Mouse (Mus musculus) MEL (cell line): ENCODE results near the gene Bcl7c. TPM values are rescaled to one million over a fixed set of nuclear protein-coding genes. Genes with fewer than 3 reads are reported as not detected.
A peak's percentile ranks its signal among the peaks of the same experiment; 100 is the strongest.

ENCODE experiments used
- DNase-seq: peaks from one replicate; pipeline ENCODE4 v3.0.0; 2011; ENCODE audit warnings: low read depth, low spot score
- H3K27ac ChIP-seq: 2 replicates; pipeline ENCODE4 v1.5.1; 2012; ENCODE audit warnings: low read depth, mild to moderate bottlenecking, control low read depth, low read length, moderate library complexity; ENCODE audit not compliant: control insufficient read depth
- H3K27me3 ChIP-seq, 2 experiments: fragments of 150-350 bp in 1 of 2; sonication (generic) in 1 of 2; 2 replicates each; pipeline ENCODE4 v1.6.1; 2012; ENCODE audit warnings: low read length in 2 of 2, mild to moderate bottlenecking in 2 of 2, improper control_type of control experiment in 1 of 2, moderate library complexity in 1 of 2; ENCODE audit not compliant: insufficient read depth in 2 of 2, control insufficient read depth in 1 of 2
- H3K36me3 ChIP-seq, 2 experiments: 2 replicates each; pipeline ENCODE4 v1.6.1; 2012 to 2014; ENCODE audit warnings: low read length in 2 of 2, improper control_type of control experiment in 1 of 2, inconsistent platforms in 1 of 2, mild to moderate bottlenecking in 1 of 2; ENCODE audit not compliant: insufficient read depth in 2 of 2, control insufficient read depth in 1 of 2
- H3K4me1 ChIP-seq, 2 experiments: fragments of 150-350 bp in 1 of 2; sonication (generic) in 1 of 2; 2 replicates each; pipeline ENCODE4 v1.6.1; 2012; ENCODE audit warnings: low read length in 2 of 2, improper control_type of control experiment in 1 of 2, mild to moderate bottlenecking in 1 of 2; ENCODE audit not compliant: insufficient read depth in 2 of 2, control insufficient read depth in 1 of 2
- H3K4me3 ChIP-seq, 2 experiments: fragments of 150-350 bp in 1 of 2; sonication (generic) in 1 of 2; 2 replicates each; pipeline ENCODE4 v1.5.1; 2012; ENCODE audit warnings: low read depth in 2 of 2, low read length in 2 of 2, mild to moderate bottlenecking in 2 of 2, moderate library complexity in 2 of 2, control low read depth in 1 of 2, improper control_type of control experiment in 1 of 2; ENCODE audit not compliant: control insufficient read depth in 1 of 2, insufficient read depth in 1 of 2
- H3K79me2 ChIP-seq: 2 replicates; pipeline ENCODE4 v1.6.1; 2012; ENCODE audit warnings: mild to moderate bottlenecking, low read length, moderate library complexity; ENCODE audit not compliant: control insufficient read depth, poor library complexity, insufficient read depth
- H3K9ac ChIP-seq: 2 replicates; pipeline ENCODE4 v1.6.1; 2012; ENCODE audit warnings: low read depth, mild to moderate bottlenecking, control low read depth, low read length, moderate library complexity; ENCODE audit not compliant: control insufficient read depth, poor library complexity, severe bottlenecking
- H3K9me3 ChIP-seq: fragments of 150-350 bp; sonication (generic); replicated peaks from 2 replicates; pipeline ENCODE4 v1.6.1; 2012; ENCODE audit warnings: mild to moderate bottlenecking, low read length, improper control_type of control experiment, moderate library complexity; ENCODE audit not compliant: insufficient read depth
- BHLHE40 ChIP-seq: IDR thresholded peaks from 2 replicates; pipeline ENCODE4 v1.6.1; 2012; ENCODE audit warnings: low read depth, mild to moderate bottlenecking, inconsistent platforms, low read length, improper control_type of control experiment, borderline replicate concordance
- CHD2 ChIP-seq: IDR thresholded peaks from 2 replicates; pipeline ENCODE4 v1.6.1; 2011; ENCODE audit warnings: low read length, improper control_type of control experiment
- CTCF ChIP-seq, 3 experiments: IDR thresholded peaks in 2 of 3; conservative IDR thresholded peaks in 1 of 3; 2 replicates each; pipeline ENCODE4 v1.5.1; 2011 to 2012; ENCODE audit warnings: low read length in 3 of 3, low read depth in 2 of 3, mild to moderate bottlenecking in 2 of 3, improper control_type of control experiment in 1 of 3, inconsistent platforms in 1 of 3, mixed read lengths in 1 of 3, moderate library complexity in 1 of 3; ENCODE audit not compliant: control insufficient read depth in 1 of 3, insufficient read depth in 1 of 3, poor library complexity in 1 of 3, severe bottlenecking in 1 of 3
- E2F4 ChIP-seq: IDR thresholded peaks from 2 replicates; pipeline ENCODE4 v1.6.1; 2011; ENCODE audit warnings: low read depth, low read length, improper control_type of control experiment, borderline replicate concordance
- ETS1 ChIP-seq: IDR thresholded peaks from 2 replicates; pipeline ENCODE4 v1.6.1; 2012; ENCODE audit warnings: low read depth, mild to moderate bottlenecking, inconsistent platforms, low read length, improper control_type of control experiment, moderate library complexity
- GATA1 ChIP-seq: IDR thresholded peaks from 2 replicates; pipeline ENCODE4 v1.6.1; 2011; ENCODE audit warnings: low read depth, low read length, improper control_type of control experiment
- HCFC1 ChIP-seq: IDR thresholded peaks from 2 replicates; pipeline ENCODE4 v1.6.1; 2012; ENCODE audit warnings: low read depth, mild to moderate bottlenecking, inconsistent platforms, low read length, improper control_type of control experiment, moderate library complexity
- KAT2A ChIP-seq: conservative IDR thresholded peaks from 2 replicates; pipeline ENCODE4 v1.6.1; 2012; ENCODE audit warnings: low read depth, low read length, improper control_type of control experiment, inconsistent platforms
- MAFK ChIP-seq: IDR thresholded peaks from 2 replicates; pipeline ENCODE4 v1.6.1; 2011; ENCODE audit warnings: low read depth, mild to moderate bottlenecking, low read length, improper control_type of control experiment, borderline replicate concordance
- MAX ChIP-seq: IDR thresholded peaks from 2 replicates; pipeline ENCODE4 v1.6.1; 2011; ENCODE audit warnings: low read length, improper control_type of control experiment
- MAZ ChIP-seq: IDR thresholded peaks from 2 replicates; pipeline ENCODE4 v1.6.1; 2012; ENCODE audit warnings: low read depth, mild to moderate bottlenecking, inconsistent platforms, low read length, improper control_type of control experiment
- MYC ChIP-seq: IDR thresholded peaks from 2 replicates; pipeline ENCODE4 v1.6.1; 2011; ENCODE audit warnings: low read depth, mild to moderate bottlenecking, low read length, improper control_type of control experiment, moderate library complexity
- NRF1 ChIP-seq: IDR thresholded peaks from 2 replicates; pipeline ENCODE4 v1.6.1; 2014; ENCODE audit warnings: low read depth, mild to moderate bottlenecking, inconsistent platforms, low read length, improper control_type of control experiment, moderate library complexity; ENCODE audit not compliant: poor library complexity, insufficient read depth, severe bottlenecking
- POLR2AphosphoS5 ChIP-seq: IDR thresholded peaks from 2 replicates; pipeline ENCODE4 v1.6.1; 2012; ENCODE audit warnings: low read depth, borderline replicate concordance, mild to moderate bottlenecking, inconsistent platforms, low read length, moderate library complexity, mixed read lengths
- RAD21 ChIP-seq: IDR thresholded peaks from 2 replicates; pipeline ENCODE4 v1.6.1; 2011; ENCODE audit warnings: mild to moderate bottlenecking, low read depth, low read length, improper control_type of control experiment
- RCOR1 ChIP-seq: IDR thresholded peaks from 2 replicates; pipeline ENCODE4 v1.6.1; 2012; ENCODE audit warnings: low read depth, mild to moderate bottlenecking, inconsistent platforms, low read length, improper control_type of control experiment
- TAL1 ChIP-seq: IDR thresholded peaks from 2 replicates; pipeline ENCODE4 v1.6.1; 2012; ENCODE audit warnings: mild to moderate bottlenecking, inconsistent platforms, low read length, moderate library complexity, mixed read lengths
- TCF12 ChIP-seq: IDR thresholded peaks from 2 replicates; pipeline ENCODE4 v1.6.1; 2014; ENCODE audit warnings: low read depth, mild to moderate bottlenecking, inconsistent platforms, low read length, improper control_type of control experiment, moderate library complexity
- UBTF ChIP-seq: IDR thresholded peaks from 2 replicates; pipeline ENCODE4 v1.6.1; 2012; ENCODE audit warnings: low read depth, mild to moderate bottlenecking, inconsistent platforms, low read length, improper control_type of control experiment, moderate library complexity, borderline replicate concordance; ENCODE audit not compliant: insufficient read depth
- USF2 ChIP-seq, 2 experiments: IDR thresholded peaks; 2 replicates each; pipeline ENCODE4 v1.6.1; 2011 to 2012; ENCODE audit warnings: improper control_type of control experiment in 2 of 2, low read length in 2 of 2, borderline replicate concordance in 1 of 2, inconsistent platforms in 1 of 2, low read depth in 1 of 2, mild to moderate bottlenecking in 1 of 2; ENCODE audit not compliant: insufficient read depth in 1 of 2
- ZMIZ1 ChIP-seq: IDR thresholded peaks from 2 replicates; pipeline ENCODE4 v1.6.1; 2012; ENCODE audit warnings: low read depth, mild to moderate bottlenecking, inconsistent platforms, low read length, improper control_type of control experiment, moderate library complexity
- polyA plus RNA-seq, 2 experiments: library from polyadenylated mRNA; stranded (reverse) in 1 of 2; unstranded in 1 of 2; fragments of >175 nt in 1 of 2; fragments of >200 nt in 1 of 2; gene quantifications; 2 replicates each; pipeline versions ENCODE4 v1.2.1 to v1.2.4; 2012; ENCODE audit warnings: low replicate concordance in 2 of 2, low read depth in 1 of 2; ENCODE audit not compliant: insufficient read length in 2 of 2, insufficient read depth in 1 of 2, missing spikeins in 1 of 2
- total RNA-seq: library from RNA; depleted of rRNA; stranded (reverse); fragments of 300-350 nt; gene quantifications from 2 replicates; pipeline ENCODE4 v1.2.3, GENCODE M21; 2012

Bcl7c gene
- total and polyA plus RNA-seq, 3 experiments = 72.4 to 98.4 TPM; not detected in 1

DNA sequence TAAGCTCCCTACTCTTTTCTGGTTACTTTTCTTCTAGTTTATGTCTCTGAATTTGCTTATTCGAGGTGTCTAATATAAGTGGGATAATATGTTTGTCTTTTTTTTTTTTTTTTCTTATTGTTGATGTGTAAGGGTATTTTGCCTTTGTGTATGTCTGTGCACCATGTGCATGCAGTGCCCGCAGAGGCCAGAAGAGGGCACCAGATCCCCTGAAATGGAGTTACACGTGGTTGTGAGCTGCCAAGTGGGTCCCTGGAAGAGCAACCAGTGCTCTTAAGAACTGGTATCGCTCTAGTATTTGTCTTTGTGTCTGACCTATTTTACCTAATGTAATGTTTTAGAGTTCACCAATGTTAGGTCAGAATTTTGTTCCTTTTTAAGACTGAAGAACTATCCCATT, 51.8 kb downstream of the Bcl7c start (continued):
- TF ChIP-seq TCF12 = no peak
- no peak for TF ChIP-seq MAZ
- peak; percentile 96 for TF ChIP-seq MAX
- TF ChIP-seq GATA1 = no peak
- TF ChIP-seq KAT2A = no peak
- peak; percentile 84 to 92 (median 85) for TF ChIP-seq CTCF (IDR thresholded peaks at IDR 0.05 in 2 of 3, conservative IDR thresholded peaks at IDR 0.05 in 1 of 3; ENCODE audit: control insufficient read depth in 1 of 3, insufficient read depth in 1 of 3, low read depth in 2 of 3, low read length in 3 of 3, poor library complexity in 1 of 3, severe bottlenecking in 1 of 3)
- TF ChIP-seq USF2 (IDR thresholded peaks at IDR 0.05; ENCODE audit: borderline replicate concordance in 1 of 2, insufficient read depth in 1 of 2, low read depth in 1 of 2, low read length in 2 of 2) = no peak
- no peak for TF ChIP-seq MAFK
- TF ChIP-seq CHD2 = no peak
- no peak for TF ChIP-seq BHLHE40
- peak; percentile 100 for TF ChIP-seq MYC
- TF ChIP-seq HCFC1 = no peak
- no peak for TF ChIP-seq E2F4
- TF ChIP-seq, all 39 proteins: peak for 10

DNA sequence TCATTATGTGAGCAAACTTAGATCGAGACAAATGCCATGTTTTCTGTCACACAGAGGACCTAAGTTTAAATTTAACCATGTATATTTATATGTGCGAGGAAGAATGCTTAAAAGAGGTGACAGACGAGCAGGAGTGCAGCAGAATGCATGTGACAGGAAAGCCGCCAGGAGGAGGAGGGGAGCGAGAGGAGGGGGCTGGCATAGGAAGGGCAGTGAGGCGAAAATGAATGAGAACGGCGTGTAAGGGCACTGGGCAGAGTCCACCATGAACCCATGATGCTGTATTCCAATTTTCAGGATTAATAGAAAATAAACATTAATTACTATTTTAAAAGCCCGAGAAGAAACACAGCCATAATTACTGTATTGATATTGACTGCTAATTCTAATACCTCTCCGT, 54.4 kb downstream of the Bcl7c start:
- 0 out of 4 replicates have a peak, but pooled peaks cover 0 to 4% of the 10 kb centered on the region in 2 experiments for H3K4me1 ChIP-seq
- no peaks in the 10 kb centered on the region for H3K36me3 ChIP-seq
- no peak overlapping the region for H3K4me3 ChIP-seq
- H3K9me3 ChIP-seq = no peaks in the 10 kb centered on the region
- no peak overlapping the region for H3K9ac ChIP-seq
- H3K79me2 ChIP-seq = no peaks in the 10 kb centered on the region
- DNase-seq = no peak
- TF ChIP-seq USF2 (IDR thresholded peaks at IDR 0.05; ENCODE audit: borderline replicate concordance in 1 of 2, insufficient read depth in 1 of 2, low read depth in 1 of 2, low read length in 2 of 2) = no peak
- TF ChIP-seq ETS1 = no peak
- TF ChIP-seq TAL1 = no peak
- TF ChIP-seq HCFC1 = no peak
- TF ChIP-seq NRF1 = no peak
- TF ChIP-seq GATA1 = no peak
- no peak for TF ChIP-seq E2F4
- no peak for TF ChIP-seq RAD21
- TF ChIP-seq UBTF = no peak
- no peak for TF ChIP-seq ZMIZ1
- no peak for TF ChIP-seq MAFK
- TF ChIP-seq RCOR1 = no peak
- TF ChIP-seq MAX = no peak
- TF ChIP-seq POLR2AphosphoS5 = no peak
- TF ChIP-seq MYC = no peak
- TF ChIP-seq, all 39 proteins: peak for 0
- Histone ChIP-seq H3K27ac (no peak overlapping the region), H3K27me3 (no peaks in the 10 kb centered on the region)
